Mouse (Mus musculus) ovary, adult 10 weeks (tissue): ENCODE measurements around the gene Gm21725. TPM values are rescaled to one million over a fixed set of nuclear protein-coding genes. Genes with fewer than 3 reads are reported as not detected.

Source experiments
- polyA plus RNA-seq: library from polyadenylated mRNA; stranded (reverse); fragments of 350-450 nt; fragmentation: Illumina TruSeq; extraction: RNeasy Lipid Tissue Mini Kit (QIAGEN cat#74804); gene quantifications from one replicate; pipeline ENCODE4 v1.2.3, GENCODE M21; 2014

Gene Gm21725
- polyA plus RNA-seq = not detected

DNA sequence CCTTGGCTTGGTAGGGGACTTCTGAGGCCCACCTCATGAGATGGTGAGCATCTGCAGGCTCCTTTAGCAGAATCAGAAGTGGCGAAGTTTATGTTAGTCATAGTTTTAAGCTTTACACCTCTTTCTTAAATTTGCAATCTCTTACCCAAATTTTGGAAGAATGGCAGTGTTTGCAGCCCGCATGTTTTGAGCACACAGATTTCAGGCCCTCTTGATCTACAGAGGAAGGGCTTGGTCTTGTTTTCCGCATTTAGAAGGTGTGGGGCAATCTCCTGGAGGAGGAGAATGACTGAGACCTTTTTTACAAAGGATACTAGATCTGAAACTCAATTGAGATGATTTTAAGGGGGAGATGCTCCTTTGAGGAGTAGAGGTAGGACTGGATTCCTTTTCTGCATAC lies at the start of gene Gm21725:
TSS of gene Gm21725 (minus strand) at position 101 of the 400 bp plus-strand sequence.

Other genes starting within 250 kb of the Gm21725 start
- not detected for gene Gm21891, start 215.6 kb downstream of the Gm21725 start, polyA plus RNA-seq
- gene Gm21425, start 187.1 kb downstream of the Gm21725 start, polyA plus RNA-seq = not detected
- not detected for gene Gm21828, start 125.1 kb downstream of the Gm21725 start, polyA plus RNA-seq
- not detected for gene Gm21440, start 96.7 kb downstream of the Gm21725 start, polyA plus RNA-seq
- not detected for gene Gm21454, start 96.6 kb downstream of the Gm21725 start, polyA plus RNA-seq
- not detected for gene Gm21866, start 116.5 kb upstream of the Gm21725 start, polyA plus RNA-seq
- not detected for gene Gm20773, start 145.0 kb upstream of the Gm21725 start, polyA plus RNA-seq